Mouse (Mus musculus) kidney, adult 2 months (tissue): ENCODE data around the gene Lhcgr.

Experiments
- CTCF ChIP-seq: fragments of 200-500 bp; conservative IDR thresholded peaks from 2 replicates; pipeline ENCODE4 v1.5.1; 2011; ENCODE audit warnings: low read depth, mild to moderate bottlenecking, control low read depth, low read length, moderate library complexity, mixed read lengths; ENCODE audit not compliant: insufficient read depth, insufficient read length
- POLR2A ChIP-seq: fragments of 200-500 bp; IDR thresholded peaks from one replicate; pipeline ENCODE4 v1.6.1; 2011; ENCODE audit warnings: low read depth, low read length, control low read depth

- TF ChIP-seq POLR2A = no peak
- no peak for TF ChIP-seq CTCF
Observed at GRCm38 (mm10) chr17:88763396-88764135, 28.2 kb downstream of the Lhcgr start.
